Mouse (Mus musculus): ENCODE results near the gene B3galt4.

GRCm38 (mm10) chr17:33919351-33920281, 31.7 kb downstream of the B3galt4 start:
- no peak for TF ChIP-seq CTCF (IDR thresholded peaks at IDR 0.05; ENCODE audit: low read depth, low read length)
- TF ChIP-seq GATA1 (IDR thresholded peaks at IDR 0.05; ENCODE audit: borderline replicate concordance, low read length): no peak
- TF ChIP-seq TAL1 (conservative IDR thresholded peaks at IDR 0.05; ENCODE audit: low read depth, low read length): no peak

Measured in G1E (cell line).